Mouse (Mus musculus) embryonic fibroblast, embryonic 13.5 days (primary cell): Measurements from ENCODE around the gene Lamc2.

Source experiments
- CTCF ChIP-seq: IDR thresholded peaks from 2 replicates; pipeline ENCODE4 v1.5.1; 2011; ENCODE audit warnings: mild to moderate bottlenecking, control low read depth, low read length, moderate library complexity, borderline replicate concordance; ENCODE audit not compliant: insufficient read depth
- POLR2A ChIP-seq: IDR thresholded peaks from 2 replicates; pipeline ENCODE4 v1.6.1; 2011; ENCODE audit warnings: low read depth, mild to moderate bottlenecking, control low read depth, low read length, moderate library complexity

GRCm38 (mm10) chr1:153103186-153103554 is 83.1 kb downstream of the Lamc2 start:
- no peak for TF ChIP-seq CTCF
- TF ChIP-seq POLR2A = no peak
